Comparison of ENCODE assay signal across 10 mouse cellular contexts in genomic region chr10:42271454-42272230, GRCm38 (mm10). TPM values are rescaled to one million over a fixed set of nuclear protein-coding genes. Genes with fewer than 3 reads are reported as not detected.
DNase-seq lines count a peak whose midpoint lies in the region; ATAC-seq and TF ChIP-seq lines count a peak whose summit lies in the region.
"Had no signal": no experiment of that assay in that cellular context is flagged by ENCODE, and none has a peak within 500 bp of the region (broad histone marks: within the 10 kb centered on the region; RNA-seq: fewer than 3 reads in every experiment).

No protein-coding gene starts in this region.

- H3K27ac ChIP-seq in cerebellum, adult 2 months (ENCODE audit: insufficient read depth, low read length): peak overlapping the region; percentile 56; the same call in 1 of the 2 replicates
- H3K27ac ChIP-seq in kidney, embryonic 14.5 days (ENCODE audit: low read depth, low read length): peak overlapping the region; percentile 56; the same call in 1 of the 2 replicates
- peak overlapping the region; percentile 68 for H3K27ac ChIP-seq in thymus, adult 2 months (ENCODE audit: control insufficient read depth, insufficient read depth, low read length)
- H3K27ac ChIP-seq in stomach, embryonic 16.5 days (ENCODE audit: low read length): no peak overlapping the region
- H3K27ac ChIP-seq: hindbrain, embryonic 15.5 days had no signal

- H3K9ac ChIP-seq in kidney, embryonic 14.5 days (ENCODE audit: low read depth, low read length): no peak overlapping the region
- H3K9ac ChIP-seq in stomach, embryonic 16.5 days (ENCODE audit: low read length): no peak overlapping the region
- H3K9ac ChIP-seq: hindbrain, embryonic 15.5 days had no signal

- DNase-seq in cerebellum, adult 2 months: peak; percentile 35 to 56
- DNase-seq in cerebellum, adult 9-10 months: no peak
- DNase-seq in kidney, adult 9 months: no peak
- DNase-seq in thymus, adult 2 months: no peak
- no peak for DNase-seq in thymus, postnatal 10 days (ENCODE audit: low spot score in 2 of 2)
- no peak for DNase-seq in adrenal gland, postnatal 36 days
- DNase-seq: cerebellum, adult 8-10 months had no signal

- WGBS in cerebellum, adult 2 months: 30% methylated on average over 11 of the region's 11 CpGs
- 38% methylated on average over 11 of the region's 11 CpGs for WGBS in kidney, embryonic 14.5 days
- 41% methylated on average over 11 of the region's 11 CpGs for WGBS in thymus, adult 2 months
- 58% methylated on average over 11 of the region's 11 CpGs for WGBS in stomach, embryonic 16.5 days

- no peak for TF ChIP-seq POLR2A in cerebellum, adult 2 months (IDR thresholded peaks at IDR 0.05; ENCODE audit: borderline replicate concordance, insufficient read depth, low read length)
- TF ChIP-seq POLR2A in thymus, adult 2 months (IDR thresholded peaks at IDR 0.05; ENCODE audit: control insufficient read depth, extremely low read depth, insufficient read depth, low read length, poor library complexity): no peak

- no peaks in the 10 kb centered on the region for H3K9me3 ChIP-seq in kidney, embryonic 14.5 days (ENCODE audit: control insufficient read depth, low read length)
- no peaks in the 10 kb centered on the region for H3K9me3 ChIP-seq in stomach, embryonic 16.5 days (replicated peaks; ENCODE audit: control insufficient read depth, low read length)
- H3K9me3 ChIP-seq: hindbrain, embryonic 15.5 days had no signal

- peak; percentile 10; the same call in 1 of the 2 replicates for ATAC-seq in kidney, embryonic 14.5 days (ENCODE audit: low FRiP score, low TSS enrichment)
- ATAC-seq in stomach, embryonic 16.5 days (ENCODE audit: insufficient read depth, low FRiP score): no peak

- TF ChIP-seq CTCF in cerebellum, adult 2 months (IDR thresholded peaks at IDR 0.05; ENCODE audit: borderline replicate concordance, insufficient read depth, low read depth, low read length): no peak
- TF ChIP-seq CTCF in thymus, adult 2 months (IDR thresholded peaks at IDR 0.05; ENCODE audit: borderline replicate concordance, control insufficient read depth, extremely low read depth, insufficient read depth, low read length, poor library complexity): no peak

- peaks cover 18% of the 10 kb centered on the region for H3K36me3 ChIP-seq in kidney, embryonic 14.5 days (ENCODE audit: control insufficient read depth, insufficient read depth, low read length)
- no peaks in the 10 kb centered on the region; the same call in 1 of the 2 replicates for H3K36me3 ChIP-seq in thymus, adult 2 months (ENCODE audit: control insufficient read depth, insufficient read depth, low read length)
- peaks cover 11% of the 10 kb centered on the region for H3K36me3 ChIP-seq in stomach, embryonic 16.5 days (ENCODE audit: control insufficient read depth, insufficient read depth, low read length)
- H3K36me3 ChIP-seq: hindbrain, embryonic 15.5 days had no signal

- H3K4me3 ChIP-seq in cerebellum, adult 2 months (replicated peaks; ENCODE audit: insufficient read depth, low read depth, low read length): peak overlapping the region; percentile 42
- H3K4me3 ChIP-seq in kidney, embryonic 14.5 days (ENCODE audit: low read length): no peak overlapping the region; the same call in 1 of the 2 replicates
- no peak overlapping the region for H3K4me3 ChIP-seq in thymus, adult 2 months (ENCODE audit: control insufficient read depth, insufficient read depth, low read length)
- H3K4me3 ChIP-seq in stomach, embryonic 16.5 days (replicated peaks; ENCODE audit: low read length): peak overlapping the region; percentile 4; the same call in 1 of the 2 replicates
- H3K4me3 ChIP-seq: hindbrain, embryonic 15.5 days had no signal

- peaks cover 33% of the 10 kb centered on the region for H3K4me1 ChIP-seq in cerebellum, adult 2 months (ENCODE audit: control insufficient read depth, insufficient read depth, low read length)
- H3K4me1 ChIP-seq in kidney, embryonic 14.5 days (ENCODE audit: control insufficient read depth, insufficient read depth, low read length): peaks cover 37% of the 10 kb centered on the region
- peaks cover 40% of the 10 kb centered on the region for H3K4me1 ChIP-seq in thymus, adult 2 months (replicated peaks; ENCODE audit: control insufficient read depth, insufficient read depth, low read length)
- H3K4me1 ChIP-seq in stomach, embryonic 16.5 days (ENCODE audit: control insufficient read depth, insufficient read depth, low read length): peaks cover 48% of the 10 kb centered on the region

- no peaks in the 10 kb centered on the region for H3K27me3 ChIP-seq in cerebellum, adult 2 months (ENCODE audit: control insufficient read depth, insufficient read depth, low read length)
- no peaks in the 10 kb centered on the region for H3K27me3 ChIP-seq in kidney, embryonic 14.5 days (ENCODE audit: control insufficient read depth, insufficient read depth, low read length)
- no peaks in the 10 kb centered on the region for H3K27me3 ChIP-seq in thymus, adult 2 months (ENCODE audit: control insufficient read depth, insufficient read depth, low read length)
- no peaks in the 10 kb centered on the region for H3K27me3 ChIP-seq in stomach, embryonic 16.5 days (ENCODE audit: control insufficient read depth, insufficient read depth, low read length)

- 0 out of 2 replicates have a peak overlapping the region, but pooled peaks have one; percentile 17 for H3K4me2 ChIP-seq in kidney, embryonic 14.5 days (replicated peaks; ENCODE audit: low read depth, low read length)
- H3K4me2 ChIP-seq in stomach, embryonic 16.5 days (ENCODE audit: low read depth, low read length): peak overlapping the region; percentile 29; the same call in 1 of the 2 replicates
- H3K4me2 ChIP-seq: hindbrain, embryonic 15.5 days had no signal

RNA-seq across cellular contexts. Expression of gene Foxo3, which starts 4.9 kb away (rescaled TPM):
- 50.5 and 59.9 TPM in 2 replicates for polyA plus RNA-seq in cerebellum, adult 2 months (2012; rRNA removed)
- 8.2 and 10.2 TPM in 2 replicates for polyA plus RNA-seq in kidney, embryonic 14.5 days (2014; fragmentation: Nextera tagmentation; extraction: Ambion mirVana)
- polyA plus RNA-seq in thymus, adult 2 months (2012; rRNA removed): 76.6 and 83.4 TPM in 2 replicates
- polyA plus RNA-seq in stomach, embryonic 16.5 days (2015; fragmentation: Nextera tagmentation; extraction: Ambion mirVana): 7.2 and 7.6 TPM in 2 replicates
- total RNA-seq in adrenal gland, postnatal 36 days (2021): 10 to 100 TPM; 56.9 to 78.5 TPM

Comparison
In these comparisons a context has a peak if more than half of its experiments do, and no peak if none do; other contexts are left out.
1. DNase-seq: peak in cerebellum, adult 2 months (2 of 2); none in cerebellum, adult 9-10 months (single experiment), kidney, adult 9 months (single experiment), thymus, adult 2 months (single experiment), thymus, postnatal 10 days (0 of 2) and adrenal gland, postnatal 36 days (0 of 2).
2. H3K4me3 ChIP-seq: peak in cerebellum, adult 2 months (single experiment) and stomach, embryonic 16.5 days (single experiment); none in kidney, embryonic 14.5 days (single experiment) and thymus, adult 2 months (single experiment).